Mouse (Mus musculus): Measurements from ENCODE around the gene Akap6. TPM values are rescaled to one million over a fixed set of nuclear protein-coding genes. Genes with fewer than 3 reads are reported as not detected.

Gene Akap6
- total RNA-seq, 1 experiment from 2014 or later: 0.05 TPM

Other genes starting within 250 kb of the Akap6 start
- gene Arhgap5, start 195.4 kb upstream of the Akap6 start, total RNA-seq (2017): 18.9 and 24.0 TPM in 2 replicates

All from common myeloid progenitor, adult 5-6 weeks (primary cell).